Mouse (Mus musculus): ENCODE data around the gene Actl11. TPM values are rescaled to one million over a fixed set of nuclear protein-coding genes. Genes with fewer than 3 reads are reported as not detected.

Gene Actl11
- polyA plus RNA-seq, 1 experiment from 2014 or later = not detected

GRCm38 (mm10) chr9:107968531-107968930, 40.3 kb downstream of the Actl11 start:
- no peak overlapping the region for H3K4me3 ChIP-seq (replicated peaks)
- H3K27ac ChIP-seq = no peak overlapping the region
- H3K9ac ChIP-seq (replicated peaks) = no peak overlapping the region
- no peaks in the 10 kb centered on the region for H3K4me1 ChIP-seq (replicated peaks)
- H3K9me3 ChIP-seq = no peaks in the 10 kb centered on the region
- no peak for ATAC-seq
- no peaks in the 10 kb centered on the region for H3K27me3 ChIP-seq
- H3K4me2 ChIP-seq (replicated peaks) = no peak overlapping the region
- H3K36me3 ChIP-seq = peaks cover 22% of the 10 kb centered on the region
- 95% methylated on average over 7 of the region's 7 CpGs for WGBS

GRCm38 (mm10) chr9:107970311-107970710, 42.0 kb downstream of the Actl11 start:
- 94% methylated on average over 5 of the region's 5 CpGs for WGBS

GRCm38 (mm10) chr9:107971690-107972541, 43.6 kb downstream of the Actl11 start:
- no peaks in the 10 kb centered on the region for H3K27me3 ChIP-seq
- ATAC-seq = no peak
- WGBS = 85% methylated on average over 8 of the region's 8 CpGs
- no peak overlapping the region for H3K27ac ChIP-seq
- H3K9me3 ChIP-seq = no peaks in the 10 kb centered on the region
- no peak overlapping the region for H3K9ac ChIP-seq (replicated peaks)
- H3K36me3 ChIP-seq = peaks cover 22% of the 10 kb centered on the region
- no peak overlapping the region for H3K4me3 ChIP-seq (replicated peaks)
- no peak overlapping the region for H3K4me2 ChIP-seq (replicated peaks)
- H3K4me1 ChIP-seq (replicated peaks) = no peaks in the 10 kb centered on the region

More at GRCm38 (mm10) chr9:107970311-107970710, 42.0 kb downstream of the Actl11 start:
- H3K27me3 ChIP-seq = no peaks in the 10 kb centered on the region
- H3K4me1 ChIP-seq (replicated peaks) = no peaks in the 10 kb centered on the region
- no peak overlapping the region for H3K27ac ChIP-seq
- H3K9me3 ChIP-seq = no peaks in the 10 kb centered on the region
- no peak for ATAC-seq
- no peak overlapping the region for H3K9ac ChIP-seq (replicated peaks)
- no peak overlapping the region for H3K4me2 ChIP-seq (replicated peaks)
- peaks cover 22% of the 10 kb centered on the region for H3K36me3 ChIP-seq
- no peak overlapping the region for H3K4me3 ChIP-seq (replicated peaks)

- Histone ChIP-seq H3K4me3 (replicated peaks) (no peak overlapping the region), H3K4me1 (replicated peaks) (no peaks in the 10 kb centered on the region), H3K27me3 (no peaks in the 10 kb centered on the region), H3K9ac (replicated peaks) (no peak overlapping the region), H3K9me3 (no peaks in the 10 kb centered on the region), H3K36me3 (peaks cover 11% of the 10 kb centered on the region; the same call in 1 of the 2 replicates), H3K4me2 (replicated peaks) (no peak overlapping the region), H3K27ac (no peak overlapping the region)
- WGBS = 86% methylated on average over 10 of the region's 10 CpGs
- no peak for ATAC-seq
Observed at GRCm38 (mm10) chr9:107974491-107975171, 46.4 kb downstream of the Actl11 start.

- H3K27me3 ChIP-seq = no peaks in the 10 kb centered on the region
Observed at GRCm38 (mm10) chr9:107975399-107976386, 47.4 kb downstream of the Actl11 start, which contains the start of gene Uba7. Gene Uba7, plus strand, starts transcription at chr9:107975505.

GRCm38 (mm10) chr9:107978815-107979214, 50.5 kb downstream of the Actl11 start:
- Histone ChIP-seq H3K4me1 (replicated peaks) (peaks cover 16% of the 10 kb centered on the region; the same call in 1 of the 2 replicates), H3K9me3 (no peaks in the 10 kb centered on the region), H3K36me3 (no peaks in the 10 kb centered on the region), H3K27ac (no peak overlapping the region), H3K27me3 (peaks cover 11% of the 10 kb centered on the region), H3K4me3 (replicated peaks) (no peak overlapping the region), H3K4me2 (replicated peaks) (no peak overlapping the region), H3K9ac (replicated peaks) (no peak overlapping the region)
- 91% methylated on average over 12 of the region's 12 CpGs for WGBS
- no peak for ATAC-seq

More at GRCm38 (mm10) chr9:107975399-107976386, 47.4 kb downstream of the Actl11 start, which contains the start of gene Uba7:
- H3K9ac ChIP-seq (replicated peaks) = no peak within 1 kb of the TSS
- no peak within 1 kb of the TSS for H3K4me2 ChIP-seq (replicated peaks)
- H3K4me3 ChIP-seq (replicated peaks) = no peak within 1 kb of the TSS
- H3K27ac ChIP-seq = no peak within 1 kb of the TSS
- 78% methylated on average over 12 of the region's 12 CpGs for WGBS
- H3K9me3 ChIP-seq = no peaks in the 10 kb centered on the region
- ATAC-seq = no peak
- no peaks in the 10 kb centered on the region for H3K4me1 ChIP-seq (replicated peaks)
- 0 out of 2 replicates have a peak, but pooled peaks cover 1% of the 10 kb centered on the region for H3K36me3 ChIP-seq

Other genes with a start within 250 kb of the Actl11 start
- gene Gnat1, start 248.8 kb upstream of the Actl11 start, polyA plus RNA-seq (2015; fragmentation: Nextera tagmentation; extraction: Ambion mirVana) = 2.4 and 2.7 TPM in 2 replicates
- gene Sema3f, start 218.0 kb upstream of the Actl11 start, polyA plus RNA-seq (2015; fragmentation: Nextera tagmentation; extraction: Ambion mirVana) = 18.9 and 24.6 TPM in 2 replicates
- 282 and 315 TPM in 2 replicates for gene Rbm5, start 157.5 kb upstream of the Actl11 start, polyA plus RNA-seq (2015; fragmentation: Nextera tagmentation; extraction: Ambion mirVana)
- 126 and 132 TPM in 2 replicates for gene Rbm6, start 55.2 kb upstream of the Actl11 start, polyA plus RNA-seq (2015; fragmentation: Nextera tagmentation; extraction: Ambion mirVana)
- 21.5 and 23.8 TPM in 2 replicates for gene Mon1a, start 40.3 kb upstream of the Actl11 start, polyA plus RNA-seq (2015; fragmentation: Nextera tagmentation; extraction: Ambion mirVana)
- 1.2 and 2.3 TPM in 2 replicates for gene Mst1r, start 21.6 kb upstream of the Actl11 start, polyA plus RNA-seq (2015; fragmentation: Nextera tagmentation; extraction: Ambion mirVana)
- 18.9 and 19.9 TPM in 2 replicates for gene Camkv, start 7.2 kb downstream of the Actl11 start, polyA plus RNA-seq (2015; fragmentation: Nextera tagmentation; extraction: Ambion mirVana)
- gene Traip, start 21.7 kb downstream of the Actl11 start, polyA plus RNA-seq (2015; fragmentation: Nextera tagmentation; extraction: Ambion mirVana) = 15.0 and 15.1 TPM in 2 replicates
- 3.5 and 4.7 TPM in 2 replicates for gene Uba7, start 47.0 kb downstream of the Actl11 start, polyA plus RNA-seq (2015; fragmentation: Nextera tagmentation; extraction: Ambion mirVana)
- 0.66 and 1.3 TPM in 2 replicates for gene Gm20661, start 54.6 kb downstream of the Actl11 start, polyA plus RNA-seq (2015; fragmentation: Nextera tagmentation; extraction: Ambion mirVana)
- gene Inka1, start 57.4 kb downstream of the Actl11 start, polyA plus RNA-seq (2015; fragmentation: Nextera tagmentation; extraction: Ambion mirVana) = 13.2 and 13.5 TPM in 2 replicates
- gene Cdhr4, start 64.0 kb downstream of the Actl11 start, polyA plus RNA-seq (2015; fragmentation: Nextera tagmentation; extraction: Ambion mirVana) = 1.7 and 1.8 TPM in 2 replicates
- 0.36 and 0.95 TPM in 2 replicates for gene Gm20662, start 67.9 kb downstream of the Actl11 start, polyA plus RNA-seq (2015; fragmentation: Nextera tagmentation; extraction: Ambion mirVana)
- 97.2 and 107 TPM in 2 replicates for gene Ip6k1, start 74.0 kb downstream of the Actl11 start, polyA plus RNA-seq (2015; fragmentation: Nextera tagmentation; extraction: Ambion mirVana)
- gene Gmppb, start 120.8 kb downstream of the Actl11 start, polyA plus RNA-seq (2015; fragmentation: Nextera tagmentation; extraction: Ambion mirVana) = 18.1 and 18.5 TPM in 2 replicates
- gene Amigo3, start 124.7 kb downstream of the Actl11 start, polyA plus RNA-seq (2015; fragmentation: Nextera tagmentation; extraction: Ambion mirVana) = 3.0 and 3.3 TPM in 2 replicates
- 0.11 and 0.23 TPM in 2 replicates for gene Mst1, start 152.0 kb downstream of the Actl11 start, polyA plus RNA-seq (2015; fragmentation: Nextera tagmentation; extraction: Ambion mirVana)
- 46.2 and 55.6 TPM in 2 replicates for gene Rnf123, start 154.9 kb downstream of the Actl11 start, polyA plus RNA-seq (2015; fragmentation: Nextera tagmentation; extraction: Ambion mirVana)
- gene Apeh, start 166.1 kb downstream of the Actl11 start, polyA plus RNA-seq (2015; fragmentation: Nextera tagmentation; extraction: Ambion mirVana) = 56.3 and 62.5 TPM in 2 replicates

All from midbrain, embryonic 13.5 days (tissue).